Mouse (Mus musculus): Measurements from ENCODE around the gene Lcn4. TPM values are rescaled to one million over a fixed set of nuclear protein-coding genes. Genes with fewer than 3 reads are reported as not detected.
A peak's percentile ranks its signal among the peaks of the same experiment; 100 is the strongest.

Lcn4 gene
- not detected for total RNA-seq (2021)
- long read RNA-seq, experiment 1 = 0 reads
- long read RNA-seq, experiment 2 = 0 reads

DNA sequence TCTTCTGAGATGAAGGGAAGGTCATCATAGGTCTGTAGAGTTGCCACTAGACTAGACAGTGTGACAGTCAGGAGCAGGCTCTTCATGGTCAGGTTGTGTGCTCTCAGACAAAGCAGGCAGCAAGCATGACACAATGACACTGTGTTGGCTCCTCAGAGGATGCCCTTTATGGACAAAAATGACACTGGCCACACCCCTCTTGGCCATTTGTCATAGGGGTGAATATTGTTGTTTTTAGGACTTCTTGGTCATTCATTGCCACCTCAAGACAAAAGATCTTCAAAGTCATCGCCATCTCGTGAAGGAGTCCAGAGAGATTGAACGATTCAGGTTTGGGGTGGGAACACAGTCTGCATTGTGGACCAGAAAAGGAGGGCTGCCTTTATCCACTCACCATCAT, at the start of gene Lcn4:
Gene Lcn4, minus strand, starts transcription at position 101 of the 400 bp plus-strand sequence.
- DNase-seq = no peak

DNA sequence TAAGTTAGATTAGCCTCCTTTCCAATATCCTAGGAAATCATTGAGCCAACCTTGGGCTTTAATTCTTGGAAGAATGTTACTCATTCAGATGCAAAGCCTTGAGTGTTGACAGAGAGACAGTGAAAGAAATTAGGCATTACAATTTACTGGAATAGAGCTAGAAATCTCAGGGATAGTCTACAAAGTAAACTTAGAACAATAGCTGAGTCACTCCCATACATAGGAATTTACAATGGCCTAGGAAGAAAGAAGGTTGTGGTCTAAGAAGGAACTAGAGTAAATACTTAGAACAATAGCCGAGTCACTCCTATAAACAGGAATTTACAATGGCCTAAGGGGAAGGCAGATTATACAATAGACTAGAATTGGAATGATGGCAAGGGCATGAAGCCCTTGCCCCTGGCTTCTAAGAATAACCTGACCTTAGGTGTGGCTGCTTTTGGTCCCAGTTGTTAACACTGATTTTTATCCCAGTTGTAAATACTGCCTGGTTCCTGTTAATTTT, 15.1 kb upstream of the Lcn4 start:
- DNase-seq = no peak

DNA sequence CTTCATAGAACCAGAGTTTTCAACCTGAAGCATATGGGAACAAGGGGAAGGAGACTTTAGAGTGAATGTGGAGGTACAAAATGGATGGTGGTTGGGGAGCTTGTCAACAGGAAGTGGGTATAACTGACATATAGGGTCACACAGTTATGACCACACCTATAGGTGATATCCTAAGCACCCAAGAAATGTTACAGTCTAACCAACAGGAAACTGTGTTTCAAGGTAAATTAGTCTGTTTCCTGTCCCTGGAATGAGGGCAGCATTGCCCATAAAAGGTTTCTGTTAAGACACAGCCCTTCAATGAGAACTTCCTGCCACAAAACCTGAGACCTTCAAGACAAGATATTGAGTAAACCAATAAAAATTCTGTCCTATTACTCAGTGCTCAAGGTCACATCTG, 2.3 kb downstream of the Lcn4 start:
- DNase-seq = no peak

DNA sequence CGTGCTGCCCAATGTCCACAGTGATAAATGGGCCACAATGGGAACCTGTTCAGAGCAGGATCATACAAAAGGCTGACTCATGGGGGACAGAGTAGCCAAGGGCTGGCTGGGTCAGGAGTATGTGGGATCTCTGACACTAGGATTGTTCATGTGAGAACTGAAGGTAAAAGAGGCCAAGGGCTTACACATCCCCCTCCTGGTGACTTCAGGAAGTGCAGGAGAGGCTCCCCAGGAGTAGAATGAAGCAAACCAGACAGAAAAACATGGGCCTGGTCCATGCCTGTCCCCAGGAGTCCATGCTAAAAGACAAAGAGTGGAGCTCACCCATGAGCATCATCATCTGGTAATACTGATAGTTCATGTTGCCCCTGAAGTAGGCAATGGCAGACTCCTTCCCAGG, 7.5 kb downstream of the Lcn4 start:
- peak; percentile 68 for DNase-seq

DNA sequence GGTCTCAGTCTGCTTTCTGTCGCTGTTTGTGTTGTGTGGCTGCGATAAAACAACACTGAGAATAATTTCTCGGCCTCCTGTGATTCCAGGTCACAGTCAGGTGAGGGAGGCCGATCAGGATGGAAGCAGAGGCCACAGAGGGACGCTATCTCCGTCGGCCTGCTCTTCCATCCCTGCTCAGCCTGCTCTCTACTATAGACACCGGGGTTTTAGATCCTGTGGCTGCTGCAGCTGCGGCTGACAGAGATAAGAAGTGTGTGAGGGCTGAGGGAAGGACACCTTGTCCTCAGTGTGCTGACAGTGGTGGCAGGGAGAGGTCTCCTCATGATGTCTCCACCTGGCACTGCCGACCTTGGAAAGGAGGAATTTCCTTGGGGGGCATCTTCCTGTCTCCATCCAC, 8.0 kb downstream of the Lcn4 start:
- no peak for DNase-seq

DNA sequence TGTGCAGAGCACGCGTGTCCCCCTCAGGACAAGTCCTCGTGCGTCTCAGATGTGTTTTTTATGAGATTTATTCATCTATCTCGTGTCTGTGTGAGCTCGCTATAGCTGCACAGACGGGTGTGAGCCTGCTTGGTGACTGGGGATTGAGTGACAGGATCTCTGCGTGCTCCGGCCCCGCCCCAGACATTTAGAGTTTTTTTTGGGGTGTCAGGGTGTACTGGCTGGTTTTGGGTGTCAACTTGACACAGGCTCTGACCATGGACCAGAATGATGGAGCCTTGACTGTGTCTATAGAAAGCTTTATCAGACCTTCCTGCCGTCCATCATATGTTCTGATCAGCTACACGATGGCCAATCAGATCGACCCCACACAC, 8.6 kb downstream of the Lcn4 start:
- DNase-seq = no peak

DNA sequence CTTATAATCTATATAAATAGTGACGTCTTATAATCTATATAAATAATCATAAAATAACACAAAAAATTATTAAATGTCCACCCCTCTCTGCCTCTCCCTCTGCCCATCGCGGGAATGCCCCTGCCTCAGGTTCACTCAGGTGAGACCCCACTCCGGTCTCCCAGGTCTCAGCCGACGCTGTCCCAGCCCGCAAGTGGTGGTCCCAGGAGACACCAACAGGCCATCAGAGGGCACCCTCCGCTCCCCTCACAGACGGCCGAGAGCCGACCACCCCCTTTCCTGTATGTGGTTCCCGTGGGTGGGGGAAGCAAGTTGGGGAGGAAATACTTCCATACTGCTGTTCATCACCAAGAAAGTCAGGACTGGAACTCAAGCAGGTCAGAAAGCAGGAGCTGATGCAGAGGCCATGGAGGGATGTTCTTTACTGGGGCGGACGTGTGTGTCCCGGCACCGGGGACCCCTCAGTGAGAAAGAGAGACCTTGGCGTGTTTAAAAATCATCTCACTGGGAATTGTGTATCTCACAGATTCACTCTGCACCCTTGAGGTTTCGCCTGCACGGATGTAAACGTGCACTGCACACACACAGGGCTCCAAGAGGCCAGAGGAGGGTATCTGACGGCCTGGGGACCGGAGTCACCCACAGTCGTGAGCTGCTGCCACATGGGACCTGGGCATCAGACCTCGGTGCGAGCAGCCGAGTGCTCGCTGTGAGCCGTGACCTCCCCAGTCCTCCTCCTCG, 9.1 kb downstream of the Lcn4 start:
- DNase-seq = no peak

DNA sequence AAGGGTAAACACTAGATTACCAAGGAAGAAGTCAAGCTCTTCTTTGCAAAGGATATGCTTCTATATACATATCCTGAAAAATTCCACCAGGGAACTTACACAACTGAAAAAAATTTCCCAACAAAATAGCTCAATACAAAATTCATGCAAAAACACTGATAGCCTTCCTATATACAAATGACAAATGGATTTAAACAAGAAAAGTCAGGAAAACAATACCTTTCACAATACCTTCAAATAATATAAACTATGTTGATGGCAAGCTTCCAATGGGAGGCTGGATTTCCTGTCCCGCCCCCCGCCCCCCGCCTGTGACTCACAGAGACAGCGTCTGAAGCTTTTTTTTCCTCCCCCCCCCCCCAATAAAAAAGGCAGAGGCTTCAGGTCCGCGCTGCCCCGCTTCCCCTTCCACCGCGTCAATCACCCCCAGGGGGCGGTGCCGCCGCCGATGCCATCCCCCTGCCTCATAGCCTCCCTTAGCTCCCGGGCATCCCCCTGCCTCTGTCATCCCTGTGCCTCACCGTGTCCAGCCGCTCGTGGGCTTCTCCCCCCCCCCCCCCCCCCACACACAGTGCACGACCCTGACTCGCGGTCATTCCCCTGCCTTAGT, 9.8 kb downstream of the Lcn4 start:
- no peak for DNase-seq

DNA sequence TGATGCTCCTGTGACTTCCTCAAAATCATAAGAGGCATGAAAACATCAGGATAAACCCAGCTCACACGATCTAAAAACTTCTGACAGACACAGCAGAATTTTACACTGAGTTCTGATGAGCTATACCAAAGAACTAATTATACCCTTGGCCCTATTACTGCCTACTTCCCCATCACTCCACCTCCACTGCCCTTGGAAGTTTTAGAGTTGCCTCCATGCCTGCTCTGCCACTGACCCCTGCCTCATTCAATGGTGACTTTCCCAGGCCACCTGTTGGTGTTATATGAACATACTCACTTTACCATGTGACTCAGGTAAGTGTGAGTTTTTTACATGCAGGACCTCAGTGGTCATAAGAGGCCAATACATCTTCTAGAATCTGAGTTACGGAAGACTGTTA, 13.7 kb downstream of the Lcn4 start:
- no peak for DNase-seq

DNA sequence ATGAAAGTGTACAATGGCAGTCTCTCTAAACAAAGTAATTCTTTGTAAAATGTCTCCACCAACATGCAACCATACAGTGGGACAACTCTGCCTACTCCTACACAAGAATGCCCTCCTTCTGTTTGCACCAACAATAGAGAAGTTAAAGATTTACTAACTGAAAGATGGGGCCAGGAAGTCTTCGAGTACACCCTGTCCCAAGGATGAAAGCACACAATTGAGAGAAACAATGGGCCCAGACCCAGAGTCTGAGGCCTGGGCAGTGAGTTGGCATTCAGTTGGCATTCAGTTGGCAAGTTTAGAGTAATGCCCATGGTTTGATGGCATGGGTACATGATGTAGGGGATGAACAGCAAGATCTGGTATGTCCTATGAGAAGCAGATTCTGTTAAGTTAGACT, 16.4 kb downstream of the Lcn4 start:
- DNase-seq = no peak

DNA sequence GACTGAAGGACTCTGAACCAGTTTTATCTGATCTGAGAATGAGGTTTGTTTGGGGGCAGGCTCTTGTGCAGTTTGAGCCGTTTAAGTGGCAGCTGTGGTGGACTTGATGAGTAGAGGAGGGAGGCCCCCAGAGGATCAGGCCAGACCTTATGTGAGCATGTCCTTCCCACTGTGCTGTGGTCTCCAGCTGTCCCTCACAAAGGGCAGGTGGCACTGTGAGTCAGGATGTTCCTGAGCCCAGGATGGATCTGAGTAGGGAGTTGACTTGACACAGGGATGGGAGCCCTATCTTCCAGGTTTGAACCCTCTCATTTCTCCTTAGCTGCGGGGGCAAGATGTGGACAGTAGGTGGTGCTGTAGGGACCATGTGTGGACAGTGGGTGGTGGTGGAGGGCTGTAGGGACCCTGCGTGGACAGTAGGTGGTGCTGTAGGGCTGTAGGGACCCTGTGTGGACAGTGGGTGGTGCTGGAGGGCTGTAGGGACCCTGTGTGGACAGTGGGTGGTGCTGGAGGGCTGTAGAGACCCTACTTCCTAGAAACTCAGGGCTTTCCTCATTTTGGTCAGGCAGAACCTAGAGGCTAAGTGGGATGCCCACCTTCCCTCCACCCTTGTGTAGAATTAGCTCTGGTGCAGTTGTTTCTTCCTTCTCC, 24.3 kb downstream of the Lcn4 start:
- peak; percentile 59 for DNase-seq

DNA sequence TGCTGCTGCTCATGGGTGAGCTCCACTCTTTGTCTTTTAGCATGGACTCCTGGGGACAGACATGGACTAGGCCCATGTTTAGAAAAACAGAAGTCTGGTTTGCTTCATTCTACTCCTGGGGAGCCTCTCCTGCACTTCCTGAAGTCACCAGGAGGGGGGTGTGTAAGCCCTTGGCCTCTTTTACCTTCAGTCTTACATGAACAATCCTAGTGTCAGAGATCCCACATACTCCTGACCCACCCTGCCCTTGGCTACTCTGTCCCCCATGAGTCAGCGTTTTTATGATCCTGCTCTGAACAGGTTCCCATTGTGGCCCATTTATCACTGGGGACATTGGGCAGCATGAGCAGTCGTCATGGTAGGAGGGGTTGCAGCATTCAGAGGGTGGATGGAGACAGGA, 27.1 kb downstream of the Lcn4 start:
- DNase-seq = peak; percentile 47

DNA sequence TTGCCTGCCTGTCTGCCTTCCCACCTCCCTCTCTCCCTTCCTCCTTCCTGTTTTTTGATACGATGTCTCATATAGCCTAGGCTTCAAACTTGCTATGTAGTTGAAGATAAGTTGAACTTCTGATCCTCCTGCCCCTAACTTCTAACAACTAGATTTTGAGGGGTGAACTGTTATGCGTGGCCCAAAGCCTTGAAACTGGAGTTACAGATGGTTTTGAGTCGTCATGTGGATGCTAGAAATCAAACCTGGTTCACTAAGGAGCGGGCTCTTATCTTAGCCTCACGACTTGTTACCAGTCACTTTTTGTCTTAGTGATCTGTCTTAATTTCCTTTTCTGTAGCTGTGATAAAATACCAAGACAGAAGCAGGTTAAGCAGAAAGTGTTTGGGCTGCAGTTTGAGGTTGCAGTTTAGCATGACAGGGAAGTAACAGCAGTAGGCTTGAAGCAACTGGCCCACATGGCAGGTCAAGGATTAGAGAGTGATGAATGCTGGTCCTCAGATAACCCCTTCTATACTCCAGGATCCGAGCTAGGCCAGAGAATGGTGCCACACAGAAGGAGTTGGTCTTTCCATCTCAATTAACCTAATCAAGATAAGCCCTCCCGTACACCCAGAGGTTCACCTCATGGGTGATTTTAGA, 30.0 kb downstream of the Lcn4 start:
- no peak for DNase-seq

DNA sequence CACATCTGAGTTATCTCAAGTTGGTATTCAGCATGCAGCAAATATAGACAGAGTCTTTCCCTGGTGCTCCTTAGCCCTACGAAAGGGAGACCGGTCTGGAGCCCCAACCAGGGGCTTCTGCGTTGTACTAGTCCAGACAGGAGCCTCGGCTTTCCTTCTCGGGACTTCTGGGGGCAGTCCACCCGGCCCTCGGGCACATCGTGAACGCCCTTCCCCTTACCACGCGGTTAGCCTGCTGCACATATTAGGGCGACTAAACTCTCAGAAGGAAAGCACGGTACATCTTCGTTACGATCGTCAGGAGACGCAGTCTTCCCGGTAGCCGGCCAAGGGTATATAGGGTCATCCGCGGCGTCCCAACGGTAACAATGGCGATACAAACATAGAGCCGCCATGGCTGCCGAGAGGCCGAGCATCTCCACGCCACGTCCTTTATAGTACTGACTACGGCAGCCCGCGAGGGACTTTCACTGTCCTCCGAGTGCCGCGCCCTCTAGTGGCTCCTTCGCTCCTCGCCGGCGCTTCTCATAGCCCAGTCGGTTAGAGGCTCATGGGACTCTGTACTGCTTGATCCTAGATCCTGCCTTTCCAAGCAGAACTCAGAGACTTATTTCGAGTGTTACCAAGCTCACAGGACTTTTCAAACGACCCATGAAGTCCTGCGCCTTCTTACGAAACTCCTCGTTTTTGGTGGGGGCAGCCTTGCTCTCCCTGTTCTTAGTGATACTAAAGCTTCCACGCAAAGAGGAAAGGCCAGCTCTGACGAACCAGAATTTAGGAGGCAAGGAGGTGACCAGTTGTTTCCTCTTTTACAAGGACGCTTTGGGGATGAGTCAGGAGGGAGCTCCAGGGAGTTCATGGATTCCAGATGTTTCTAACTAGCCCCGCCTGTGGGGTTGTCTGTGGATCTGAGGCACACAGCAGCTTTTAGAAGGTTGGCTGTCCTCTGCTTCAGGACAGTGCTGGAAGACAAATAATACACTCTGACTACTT, 30.9 kb downstream of the Lcn4 start:
- peak; percentile 100 for DNase-seq

DNA sequence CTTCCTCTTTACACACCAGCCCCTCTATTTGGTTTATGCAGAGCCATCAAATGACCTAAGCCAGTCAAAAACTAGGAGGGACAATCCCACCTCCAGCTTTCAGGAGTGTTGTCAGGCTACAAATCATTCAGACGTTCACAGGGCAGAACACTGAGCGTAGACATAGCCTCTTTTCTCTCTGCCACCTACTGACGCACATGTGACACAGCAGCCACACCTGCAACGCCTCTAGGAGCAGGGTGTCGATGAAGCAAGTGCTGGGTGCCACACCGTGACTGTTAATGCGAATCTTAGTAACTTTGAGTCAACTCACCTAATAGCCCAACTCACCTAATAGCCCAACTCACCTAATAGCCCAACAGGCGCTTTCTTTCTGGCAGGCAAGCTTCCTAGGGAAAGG, 32.0 kb downstream of the Lcn4 start:
- no peak for DNase-seq

DNA sequence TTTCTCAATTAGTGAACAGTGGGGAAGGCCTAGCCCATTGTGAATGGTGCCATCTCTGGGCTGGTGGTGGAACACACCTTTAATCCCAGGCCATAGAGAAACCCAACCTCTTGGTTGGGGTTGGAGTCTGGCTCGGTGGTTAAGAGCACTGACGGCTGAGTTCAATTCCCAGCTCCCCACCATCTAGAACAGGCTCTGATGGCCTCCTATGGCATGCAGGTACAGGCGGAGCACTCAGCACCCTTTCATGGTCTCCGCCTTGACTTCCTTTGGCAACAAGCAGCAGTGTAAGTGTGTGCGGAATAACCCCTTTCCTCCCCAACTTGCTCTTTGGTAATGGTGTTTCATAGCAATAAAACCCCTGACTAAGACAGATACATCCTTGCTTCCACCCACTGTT, 32.5 kb downstream of the Lcn4 start:
- no peak for DNase-seq

DNA sequence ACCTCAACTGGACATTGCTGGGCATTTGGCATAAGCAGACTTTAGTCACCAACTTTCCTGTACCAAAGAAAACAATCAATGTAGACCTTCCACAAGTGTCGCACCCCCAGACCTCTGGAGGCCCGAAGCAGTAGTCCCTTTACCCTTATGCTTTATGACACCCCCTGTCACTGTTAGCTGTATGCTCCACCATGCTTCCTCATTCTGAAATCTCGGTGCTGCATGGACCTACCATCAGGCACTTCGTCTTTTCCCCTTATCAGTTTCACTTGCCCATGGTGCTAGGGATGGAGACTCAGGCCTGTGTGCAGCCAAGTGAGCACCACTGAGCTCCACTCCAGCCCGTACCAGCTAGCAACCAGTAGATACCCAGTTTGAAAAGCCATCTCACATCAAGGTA, 33.0 kb downstream of the Lcn4 start:
- DNase-seq = no peak

DNA sequence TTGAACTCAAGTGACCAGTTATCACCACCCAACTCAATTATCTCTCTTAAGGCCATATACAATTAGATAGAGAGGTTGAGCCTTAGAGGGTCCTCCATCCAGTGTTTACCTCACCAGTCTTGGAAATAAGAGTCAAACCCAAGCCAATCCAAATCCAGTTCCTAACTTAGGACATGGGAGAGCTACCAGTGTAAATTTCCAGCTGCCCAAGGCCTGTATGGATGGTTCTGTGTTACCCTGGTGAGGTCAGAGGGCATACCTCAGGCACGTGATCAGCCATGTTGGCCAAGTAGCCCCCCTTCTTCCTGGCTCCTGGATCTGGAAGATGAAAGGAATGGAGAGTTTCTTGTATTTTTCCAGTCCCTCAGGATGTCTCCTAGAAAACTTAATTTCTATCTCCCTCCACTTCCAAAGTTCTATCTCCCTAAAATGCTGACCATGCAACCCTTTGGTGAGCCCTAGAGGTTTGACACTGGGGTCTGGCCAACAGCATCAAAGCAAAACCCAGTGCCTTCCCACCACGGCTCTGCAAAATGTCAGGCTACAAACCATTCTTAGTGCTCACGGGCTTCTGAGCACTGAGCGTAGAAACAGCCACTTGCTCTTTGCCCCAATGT, 33.7 kb downstream of the Lcn4 start:
- DNase-seq = no peak

DNA sequence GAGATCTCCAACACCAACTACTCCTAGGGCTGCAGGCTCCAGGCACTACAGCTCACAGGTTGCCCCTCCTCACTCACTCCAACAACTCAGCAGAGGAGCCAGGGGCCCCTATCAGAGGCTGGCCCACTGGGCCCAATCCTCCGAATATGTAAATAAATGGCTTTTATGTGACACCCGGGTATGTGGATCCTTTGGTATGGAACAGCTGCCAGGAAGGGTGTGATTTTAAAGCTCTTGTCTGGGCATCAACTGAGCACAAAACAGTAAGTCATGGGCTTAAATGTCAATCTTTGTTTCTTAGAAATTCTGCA, 34.8 kb downstream of the Lcn4 start:
- DNase-seq = no peak

DNA sequence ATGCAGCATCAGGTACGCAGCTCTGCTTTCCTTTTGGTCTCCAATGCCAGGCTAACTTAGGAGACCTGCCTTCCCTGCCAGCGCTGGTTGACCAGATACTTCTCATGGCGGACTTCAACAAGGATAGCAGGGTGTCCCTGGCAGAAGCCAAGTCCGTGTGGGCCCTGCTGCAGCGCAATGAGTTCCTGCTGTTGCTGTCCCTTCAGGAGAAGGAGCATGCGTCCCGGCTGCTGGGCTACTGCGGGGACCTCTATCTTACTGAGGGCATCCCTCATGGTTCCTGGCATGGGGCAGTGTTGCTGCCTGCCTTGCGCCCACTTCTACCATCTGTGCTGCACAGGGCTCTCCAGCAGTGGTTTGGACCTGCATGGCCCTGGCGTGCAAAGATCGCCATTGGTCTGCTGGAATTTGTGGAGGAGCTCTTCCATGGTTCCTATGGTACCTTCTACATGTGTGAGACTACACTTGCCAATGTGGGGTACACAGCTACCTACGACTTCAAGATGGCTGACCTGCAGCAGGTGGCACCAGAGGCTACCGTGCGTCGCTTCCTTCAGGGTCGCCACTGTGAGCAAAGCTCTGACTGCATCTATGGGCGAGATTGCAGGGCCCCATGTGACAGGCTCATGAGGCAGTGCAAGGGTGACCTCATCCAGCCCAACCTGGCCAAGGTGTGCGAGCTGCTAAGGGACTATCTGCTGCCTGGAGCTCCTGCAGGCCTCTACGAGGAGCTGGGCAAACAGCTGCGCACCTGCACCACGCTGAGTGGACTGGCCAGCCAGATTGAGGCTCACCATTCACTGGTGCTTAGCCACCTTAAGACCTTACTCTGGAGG, 35.4 kb downstream of the Lcn4 start:
- no peak for DNase-seq

Data from gastrocnemius, postnatal 10 days (tissue).